Mouse (Mus musculus): ENCODE data around the gene Rtel1.

GRCm38 (mm10) chr2:181340426-181340825 lies 20.9 kb downstream of the Rtel1 start:
- TF ChIP-seq GATA1 (IDR thresholded peaks at IDR 0.05; ENCODE audit: borderline replicate concordance, low read length) = no peak
- no peak for TF ChIP-seq FLI1 (IDR thresholded peaks at IDR 0.05; ENCODE audit: low read length)

Data from megakaryocyte, embryonic 14.5 days (primary cell).